Mouse (Mus musculus) heart, embryonic 13.5 days (tissue): ENCODE data around the gene Nhsl1. TPM values are rescaled to one million over a fixed set of nuclear protein-coding genes. Genes with fewer than 3 reads are reported as not detected.
"Not testable (repeated sequence)": the region's sequence is repeated elsewhere in the genome, so short reads cannot be mapped to it uniquely, and the experiment has no call there.

Source experiments
- ATAC-seq: fragments of 200-750 bp; cut with Nextera tagmentation; 2 replicates; pipeline ENCODE4 v1.8.0; 2017; ENCODE audit warnings: moderate TSS enrichment; ENCODE audit not compliant: insufficient number of reproducible peaks, low FRiP score, low TSS enrichment; ENCODE audit errors: extremely low read depth
- H3K27ac ChIP-seq: fragments of 300-500 bp; sonication (generic); replicated peaks from 2 replicates; pipeline ENCODE4 v1.5.1; 2015; ENCODE audit warnings: moderate library complexity, mild to moderate bottlenecking, inconsistent platforms
- H3K27me3 ChIP-seq: fragments of 300-500 bp; sonication (generic); replicated peaks from 2 replicates; pipeline ENCODE4 v1.6.1; 2015; ENCODE audit warnings: mild to moderate bottlenecking, inconsistent platforms
- H3K36me3 ChIP-seq: fragments of 300-500 bp; sonication (generic); 2 replicates; pipeline ENCODE4 v1.6.1; 2015; ENCODE audit warnings: mild to moderate bottlenecking, inconsistent platforms
- H3K4me1 ChIP-seq: fragments of 300-500 bp; sonication (generic); 2 replicates; pipeline ENCODE4 v1.6.1; 2015; ENCODE audit warnings: inconsistent platforms
- H3K4me2 ChIP-seq: fragments of 300-500 bp; sonication (generic); 2 replicates; pipeline ENCODE4 v1.6.1; 2015; ENCODE audit warnings: inconsistent platforms, mild to moderate bottlenecking, moderate library complexity
- H3K4me3 ChIP-seq: fragments of 300-500 bp; sonication (generic); 2 replicates; pipeline ENCODE4 v1.5.1; 2015; ENCODE audit warnings: moderate library complexity, mild to moderate bottlenecking, inconsistent platforms
- H3K9ac ChIP-seq: fragments of 300-500 bp; sonication (generic); 2 replicates; pipeline ENCODE4 v1.6.1; 2015; ENCODE audit warnings: inconsistent platforms, mild to moderate bottlenecking, moderate library complexity
- H3K9me3 ChIP-seq: fragments of 300-500 bp; sonication (generic); 2 replicates; pipeline ENCODE4 v1.6.1; 2016; ENCODE audit warnings: inconsistent platforms
- WGBS: fragments of 180-500 bp; shearing (Covaris S2); methylation state at CpG from one replicate; pipeline ENCODE4 v1.1.7; 2015; ENCODE audit warnings: mixed read lengths; 5-methylcytosine and 5-hydroxymethylcytosine counted together
- polyA plus RNA-seq: library from polyadenylated mRNA; unstranded; fragments of >200 nt; fragmentation: Nextera tagmentation; extraction: Ambion mirVana; gene quantifications from 2 replicates; pipeline ENCODE4 v1.2.1, GENCODE M21; 2015

Nhsl1 gene
- polyA plus RNA-seq, 1 experiment from 2014 or later, result 11.1 TPM

- ATAC-seq, result peak; percentile 76; the same call in 1 of the 2 replicates
- Histone ChIP-seq H3K36me3 (no peaks in the 10 kb centered on the region), H3K4me2 (peak overlapping the region; percentile 60), H3K9me3 (no peaks in the 10 kb centered on the region), H3K27me3 (no peaks in the 10 kb centered on the region), H3K27ac (peak overlapping the region; percentile 96), H3K9ac (peak overlapping the region; percentile 60), H3K4me1 (peaks cover 74% of the 10 kb centered on the region), H3K4me3 (no peak overlapping the region)
- 18% methylated on average over 4 of the region's 4 CpGs for WGBS
These were observed 128.5 kb downstream of the Nhsl1 start for GRCm38 (mm10) chr10:18447299-18447698.

- H3K9me3 ChIP-seq, H3K36me3 ChIP-seq, H3K27me3 ChIP-seq, H3K4me3 ChIP-seq, H3K4me2 ChIP-seq, ATAC-seq, H3K9ac ChIP-seq: not testable (repeated sequence)
- Histone ChIP-seq H3K4me1 (peaks cover 87% of the 10 kb centered on the region), H3K27ac (peak overlapping the region; percentile 96)
- 84% methylated on average over 7 of the region's 7 CpGs for WGBS
These were observed 130.1 kb downstream of the Nhsl1 start for GRCm38 (mm10) chr10:18448896-18449295.

- peaks cover 81% of the 10 kb centered on the region for H3K4me1 ChIP-seq
- no peak overlapping the region; the same call in 1 of the 2 replicates for H3K27ac ChIP-seq
- H3K4me3 ChIP-seq, result no peak overlapping the region
- 27% methylated on average over 4 of the region's 4 CpGs for WGBS
- no peaks in the 10 kb centered on the region for H3K27me3 ChIP-seq
- ATAC-seq, result no peak
- H3K9me3 ChIP-seq, result no peaks in the 10 kb centered on the region
- no peak overlapping the region for H3K4me2 ChIP-seq
- H3K9ac ChIP-seq, result no peak overlapping the region
- H3K36me3 ChIP-seq, result no peaks in the 10 kb centered on the region; the same call in 1 of the 2 replicates
These were observed 134.6 kb downstream of the Nhsl1 start for GRCm38 (mm10) chr10:18453380-18453779.

- Histone ChIP-seq H3K27ac (no peak overlapping the region), H3K9me3 (no peaks in the 10 kb centered on the region), H3K4me3 (no peak overlapping the region), H3K4me2 (no peak overlapping the region), H3K36me3 (no peaks in the 10 kb centered on the region; the same call in 1 of the 2 replicates), H3K9ac (0 out of 2 replicates have a peak overlapping the region, but pooled peaks have one; percentile 10), H3K4me1 (peaks cover 81% of the 10 kb centered on the region), H3K27me3 (no peaks in the 10 kb centered on the region)
- ATAC-seq, result no peak
- WGBS, result 54% methylated on average over 3 of the region's 3 CpGs
These were observed 135.4 kb downstream of the Nhsl1 start for GRCm38 (mm10) chr10:18454161-18454560.

GRCm38 (mm10) chr10:18455301-18455920 is 136.6 kb downstream of the Nhsl1 start:
- no peaks in the 10 kb centered on the region for H3K27me3 ChIP-seq
- H3K9ac ChIP-seq, result 0 out of 2 replicates have a peak overlapping the region, but pooled peaks have one; percentile 8
- no peaks in the 10 kb centered on the region; the same call in 1 of the 2 replicates for H3K36me3 ChIP-seq
- ATAC-seq, result no peak
- WGBS, result 85% methylated on average over 10 of the region's 10 CpGs
- H3K9me3 ChIP-seq, result no peaks in the 10 kb centered on the region
- peaks cover 81% of the 10 kb centered on the region for H3K4me1 ChIP-seq
- H3K27ac ChIP-seq, result 0 out of 2 replicates have a peak overlapping the region, but pooled peaks have one; percentile 12
- no peak overlapping the region for H3K4me3 ChIP-seq
- H3K4me2 ChIP-seq, result no peak overlapping the region

GRCm38 (mm10) chr10:18457808-18458475 is 139.2 kb downstream of the Nhsl1 start:
- ATAC-seq, result no peak
- peaks cover 74% of the 10 kb centered on the region for H3K4me1 ChIP-seq
- 68% methylated on average over 8 of the region's 8 CpGs for WGBS
- no peaks in the 10 kb centered on the region for H3K27me3 ChIP-seq
- no peaks in the 10 kb centered on the region for H3K9me3 ChIP-seq
- no peak overlapping the region for H3K4me2 ChIP-seq
- no peak overlapping the region for H3K27ac ChIP-seq
- H3K36me3 ChIP-seq, result no peaks in the 10 kb centered on the region; the same call in 1 of the 2 replicates
- no peak overlapping the region for H3K9ac ChIP-seq
- no peak overlapping the region for H3K4me3 ChIP-seq

- H3K4me1 ChIP-seq, result peaks cover 61% of the 10 kb centered on the region
- H3K9ac ChIP-seq, result no peak overlapping the region
- H3K36me3 ChIP-seq, result no peaks in the 10 kb centered on the region; the same call in 1 of the 2 replicates
- no peaks in the 10 kb centered on the region for H3K9me3 ChIP-seq
- WGBS, result 88% methylated on average over 13 of the region's 13 CpGs
- no peak for ATAC-seq
- no peaks in the 10 kb centered on the region for H3K27me3 ChIP-seq
- no peak overlapping the region for H3K4me3 ChIP-seq
- no peak overlapping the region for H3K4me2 ChIP-seq
- no peak overlapping the region for H3K27ac ChIP-seq
These were observed 142.6 kb downstream of the Nhsl1 start for GRCm38 (mm10) chr10:18461336-18461735.

GRCm38 (mm10) chr10:18463071-18463841 is 144.5 kb downstream of the Nhsl1 start:
- no peak overlapping the region; the same call in 1 of the 2 replicates for H3K27ac ChIP-seq
- no peaks in the 10 kb centered on the region for H3K27me3 ChIP-seq
- 60% methylated on average over 23 of the region's 23 CpGs for WGBS
- no peak for ATAC-seq
- peak overlapping the region; percentile 58 for H3K9ac ChIP-seq
- no peaks in the 10 kb centered on the region; the same call in 1 of the 2 replicates for H3K36me3 ChIP-seq
- H3K9me3 ChIP-seq, result no peaks in the 10 kb centered on the region
- no peak overlapping the region for H3K4me3 ChIP-seq
- H3K4me2 ChIP-seq, result peak overlapping the region; percentile 46
- peaks cover 54% of the 10 kb centered on the region for H3K4me1 ChIP-seq

GRCm38 (mm10) chr10:18468396-18468795 is 149.6 kb downstream of the Nhsl1 start:
- no peaks in the 10 kb centered on the region for H3K27me3 ChIP-seq
- H3K36me3 ChIP-seq, result peaks cover 7% of the 10 kb centered on the region
- peaks cover 51% of the 10 kb centered on the region for H3K4me1 ChIP-seq
- H3K4me2 ChIP-seq, result peak overlapping the region; percentile 72; the same call in 1 of the 2 replicates
- 0 out of 2 replicates have a peak overlapping the region, but pooled peaks have one; percentile 54 for H3K27ac ChIP-seq
- no peak overlapping the region for H3K4me3 ChIP-seq
- no peaks in the 10 kb centered on the region for H3K9me3 ChIP-seq
- no peak for ATAC-seq
- no peak overlapping the region for H3K9ac ChIP-seq
- WGBS, result 49% methylated on average over 4 of the region's 4 CpGs

- Histone ChIP-seq H3K9ac (peak overlapping the region; percentile 59), H3K27me3 (no peaks in the 10 kb centered on the region), H3K27ac (peak overlapping the region; percentile 54), H3K9me3 (no peaks in the 10 kb centered on the region), H3K4me1 (peaks cover 49% of the 10 kb centered on the region), H3K4me3 (peak overlapping the region; percentile 40), H3K4me2 (peak overlapping the region; percentile 72), H3K36me3 (peaks cover 15% of the 10 kb centered on the region)
- 2% methylated on average over 17 of the region's 17 CpGs for WGBS
- no peak for ATAC-seq
These were observed 150.7 kb downstream of the Nhsl1 start for GRCm38 (mm10) chr10:18469279-18470135.
